Mouse (Mus musculus) CH12.LX (cell line): ENCODE data around the gene Blzf1. TPM values are rescaled to one million over a fixed set of nuclear protein-coding genes. Genes with fewer than 3 reads are reported as not detected.

ENCODE experiments used
- DNase-seq: peaks from one replicate; pipeline ENCODE4 v3.0.0-alpha.2; 2013; ENCODE audit errors: extremely low read depth
- H3K27ac ChIP-seq: 2 replicates; pipeline ENCODE4 v1.5.1; 2012; ENCODE audit warnings: low read depth, mild to moderate bottlenecking, control low read depth, moderate library complexity; ENCODE audit not compliant: insufficient read depth
- H3K27me3 ChIP-seq: replicated peaks from 2 replicates; pipeline ENCODE3; 2012; ENCODE audit warnings: inconsistent platforms
- H3K36me3 ChIP-seq, 2 experiments: replicated peaks in 1 of 2; 2 replicates each; pipeline versions ENCODE3 to v1.6.1; 2012; ENCODE audit warnings: inconsistent platforms in 1 of 2, low read length in 1 of 2, mild to moderate bottlenecking in 1 of 2, mixed read lengths in 1 of 2, moderate library complexity in 1 of 2; ENCODE audit not compliant: control insufficient read depth in 1 of 2, insufficient read depth in 1 of 2
- H3K4me1 ChIP-seq, 2 experiments: 2 replicates each; pipeline ENCODE4 v1.6.1; 2012; ENCODE audit warnings: inconsistent platforms in 1 of 2, moderate library complexity in 1 of 2; ENCODE audit not compliant: insufficient read depth in 2 of 2, control insufficient read depth in 1 of 2
- H3K4me2 ChIP-seq: 2 replicates; pipeline ENCODE4 v1.6.1; 2012; ENCODE audit warnings: low read depth, mild to moderate bottlenecking, control low read depth; ENCODE audit not compliant: poor library complexity, insufficient read depth, severe bottlenecking
- H3K4me3 ChIP-seq, 3 experiments: fragments of 150-350 bp in 1 of 3; sonication (generic) in 1 of 3; replicated peaks in 1 of 3; 2 replicates each; pipeline versions ENCODE3 to v1.5.1; 2011 to 2012; ENCODE audit warnings: low read depth in 2 of 3, low read length in 2 of 3, mild to moderate bottlenecking in 2 of 3, moderate library complexity in 2 of 3, control low read depth in 1 of 3, improper control_type of control experiment in 1 of 3, inconsistent platforms in 1 of 3, mixed read lengths in 1 of 3; ENCODE audit not compliant: poor library complexity in 1 of 3
- H3K79me2 ChIP-seq: replicated peaks from 2 replicates; pipeline ENCODE4 v1.6.1; 2012; ENCODE audit warnings: mild to moderate bottlenecking, moderate library complexity; ENCODE audit not compliant: control insufficient read depth, poor library complexity, insufficient read depth, severe bottlenecking; ENCODE audit errors: extremely low read depth
- H3K9ac ChIP-seq: 2 replicates; pipeline ENCODE4 v1.6.1; 2012; ENCODE audit warnings: low read depth, mild to moderate bottlenecking, control low read depth, moderate library complexity; ENCODE audit not compliant: insufficient read depth
- H3K9me3 ChIP-seq: replicated peaks from 2 replicates; pipeline ENCODE3; 2012; ENCODE audit warnings: low read length, inconsistent platforms, mixed read lengths
- BHLHE40 ChIP-seq: IDR thresholded peaks from 2 replicates; pipeline ENCODE4 v1.6.1; 2011; ENCODE audit warnings: mild to moderate bottlenecking, low read depth, low read length, improper control_type of control experiment
- CHD1 ChIP-seq: IDR thresholded peaks from 2 replicates; pipeline ENCODE4 v1.6.1; 2012; ENCODE audit warnings: low read depth, low read length, improper control_type of control experiment, inconsistent platforms
- CHD2 ChIP-seq: IDR thresholded peaks from 2 replicates; pipeline ENCODE4 v1.6.1; 2011; ENCODE audit warnings: low read length, improper control_type of control experiment
- CTCF ChIP-seq, 2 experiments: IDR thresholded peaks in 1 of 2; conservative IDR thresholded peaks in 1 of 2; 2 replicates each; pipeline ENCODE4 v1.5.1; 2011 to 2012; ENCODE audit warnings: low read depth in 2 of 2, low read length in 2 of 2, improper control_type of control experiment in 1 of 2, inconsistent platforms in 1 of 2, mild to moderate bottlenecking in 1 of 2, moderate library complexity in 1 of 2
- E2F4 ChIP-seq: IDR thresholded peaks from 2 replicates; pipeline ENCODE4 v1.6.1; 2011; ENCODE audit warnings: low read depth, low read length, improper control_type of control experiment; ENCODE audit not compliant: insufficient replicate concordance
- ELF1 ChIP-seq: IDR thresholded peaks from 2 replicates; pipeline ENCODE4 v1.6.1; 2014; ENCODE audit warnings: low read depth, mild to moderate bottlenecking, inconsistent platforms, low read length, improper control_type of control experiment
- EP300 ChIP-seq: IDR thresholded peaks from 2 replicates; pipeline ENCODE4 v1.6.1; 2011; ENCODE audit warnings: low read length, improper control_type of control experiment
- ETS1 ChIP-seq: conservative IDR thresholded peaks from 2 replicates; pipeline ENCODE4 v1.6.1; 2012; ENCODE audit warnings: low read depth, mild to moderate bottlenecking, inconsistent platforms, low read length, improper control_type of control experiment, moderate library complexity
- GABPA ChIP-seq: IDR thresholded peaks from 2 replicates; pipeline ENCODE4 v1.6.1; 2012; ENCODE audit warnings: low read depth, low read length, improper control_type of control experiment, inconsistent platforms; ENCODE audit not compliant: insufficient replicate concordance
- HCFC1 ChIP-seq: IDR thresholded peaks from 2 replicates; pipeline ENCODE4 v1.6.1; 2012; ENCODE audit warnings: low read depth, mild to moderate bottlenecking, inconsistent platforms, low read length, improper control_type of control experiment
- JUN ChIP-seq: IDR thresholded peaks from 2 replicates; pipeline ENCODE4 v1.6.1; 2011; ENCODE audit warnings: low read depth, mild to moderate bottlenecking, low read length, improper control_type of control experiment, moderate library complexity; ENCODE audit not compliant: insufficient read depth
- JUND ChIP-seq: conservative IDR thresholded peaks from 2 replicates; pipeline ENCODE4 v1.6.1; 2011; ENCODE audit warnings: low read depth, low read length, improper control_type of control experiment
- MAFK ChIP-seq: IDR thresholded peaks from 2 replicates; pipeline ENCODE4 v1.6.1; 2011; ENCODE audit warnings: low read length, improper control_type of control experiment; ENCODE audit not compliant: insufficient replicate concordance
- MAZ ChIP-seq: IDR thresholded peaks from 2 replicates; pipeline ENCODE4 v1.6.1; 2012; ENCODE audit warnings: low read depth, mild to moderate bottlenecking, inconsistent platforms, low read length, improper control_type of control experiment, moderate library complexity
- MEF2A ChIP-seq: IDR thresholded peaks from 2 replicates; pipeline ENCODE4 v1.6.1; 2014; ENCODE audit warnings: low read depth, mild to moderate bottlenecking, inconsistent platforms, low read length, improper control_type of control experiment, borderline replicate concordance
- MXI1 ChIP-seq: IDR thresholded peaks from 2 replicates; pipeline ENCODE4 v1.6.1; 2011; ENCODE audit warnings: mild to moderate bottlenecking, low read depth, low read length, improper control_type of control experiment
- MYC ChIP-seq: IDR thresholded peaks from 2 replicates; pipeline ENCODE4 v1.6.1; 2011; ENCODE audit warnings: low read depth, mild to moderate bottlenecking, improper control_type of control experiment, low read length
- NELFE ChIP-seq: IDR thresholded peaks from 2 replicates; pipeline ENCODE4 v1.6.1; 2011; ENCODE audit warnings: low read depth, low read length, improper control_type of control experiment
- PAX5 ChIP-seq: IDR thresholded peaks from 2 replicates; pipeline ENCODE4 v1.6.1; 2012; ENCODE audit warnings: low read length, inconsistent platforms, mixed read lengths
- POLR2A ChIP-seq: IDR thresholded peaks from 2 replicates; pipeline ENCODE4 v1.6.1; 2011; ENCODE audit warnings: low read depth, mild to moderate bottlenecking, improper control_type of control experiment, low read length
- RCOR1 ChIP-seq: conservative IDR thresholded peaks from 2 replicates; pipeline ENCODE4 v1.6.1; 2012; ENCODE audit warnings: low read depth, mild to moderate bottlenecking, inconsistent platforms, low read length, improper control_type of control experiment
- SIN3A ChIP-seq: IDR thresholded peaks from 2 replicates; pipeline ENCODE4 v1.6.1; 2012; ENCODE audit warnings: low read length, improper control_type of control experiment, inconsistent platforms
- SMC3 ChIP-seq: IDR thresholded peaks from 2 replicates; pipeline ENCODE4 v1.6.1; 2011; ENCODE audit warnings: low read depth, low read length, improper control_type of control experiment
- TBP ChIP-seq: conservative IDR thresholded peaks from 2 replicates; pipeline ENCODE4 v1.6.1; 2011; ENCODE audit warnings: low read depth, low read length, improper control_type of control experiment
- TCF12 ChIP-seq: IDR thresholded peaks from 2 replicates; pipeline ENCODE4 v1.6.1; 2014; ENCODE audit warnings: low read depth, mild to moderate bottlenecking, inconsistent platforms, low read length, improper control_type of control experiment
- UBTF ChIP-seq: IDR thresholded peaks from 2 replicates; pipeline ENCODE4 v1.6.1; 2012; ENCODE audit warnings: low read depth, mild to moderate bottlenecking, inconsistent platforms, low read length, improper control_type of control experiment, moderate library complexity
- ZC3H11A ChIP-seq: IDR thresholded peaks from 2 replicates; pipeline ENCODE4 v1.6.1; 2012; ENCODE audit warnings: low read depth, mild to moderate bottlenecking, inconsistent platforms, low read length, improper control_type of control experiment
- ZKSCAN1 ChIP-seq: IDR thresholded peaks from 2 replicates; pipeline ENCODE4 v1.6.1; 2012; ENCODE audit warnings: low read depth, inconsistent platforms, low read length, improper control_type of control experiment, borderline replicate concordance
- ZMIZ1 ChIP-seq: IDR thresholded peaks from 2 replicates; pipeline ENCODE4 v1.6.1; 2012; ENCODE audit warnings: low read depth, mild to moderate bottlenecking, inconsistent platforms, low read length, improper control_type of control experiment
- ZNF384 ChIP-seq: IDR thresholded peaks from 2 replicates; pipeline ENCODE4 v1.6.1; 2012; ENCODE audit warnings: low read depth, low read length, improper control_type of control experiment, inconsistent platforms
- dilution Hi-C: fragments of 300-500 bp; cut with MboI; formaldehyde crosslinking; loops from 2 replicates; pipeline ENCODE4 v1.14.3; 2020; ENCODE audit warnings: low sequenced_read_pairs; ENCODE audit not compliant: extremely low pct_unique_long_range_greater_than_20kb, extremely low pct_ligation_motif_present
- in situ Hi-C: fragments of 300-500 bp; cut with MboI; formaldehyde crosslinking; loops from 3 replicates; pipeline ENCODE4 v1.14.3; 2019; ENCODE audit warnings: low sequenced_read_pairs, low pct_ligation_motif_present, low pct_unique_long_range_greater_than_20kb, mixed read lengths
- polyA plus RNA-seq: library from polyadenylated mRNA; unstranded; fragments of >175 nt; gene quantifications from 2 replicates; pipeline ENCODE4 v1.2.1, GENCODE M21; 2012; ENCODE audit warnings: low read depth; ENCODE audit not compliant: insufficient read length
- total RNA-seq, 2 experiments: library from RNA; depleted of rRNA; stranded (reverse); fragments of 300-350 nt in 1 of 2; fragments of >200 nt in 1 of 2; gene quantifications; 2 replicates each; pipeline ENCODE4 v1.2.3; 2012 to 2014

The Blzf1 gene
- total and polyA plus RNA-seq, 3 experiments: 13.7 to 22.2 (median 18.8) TPM

DNA sequence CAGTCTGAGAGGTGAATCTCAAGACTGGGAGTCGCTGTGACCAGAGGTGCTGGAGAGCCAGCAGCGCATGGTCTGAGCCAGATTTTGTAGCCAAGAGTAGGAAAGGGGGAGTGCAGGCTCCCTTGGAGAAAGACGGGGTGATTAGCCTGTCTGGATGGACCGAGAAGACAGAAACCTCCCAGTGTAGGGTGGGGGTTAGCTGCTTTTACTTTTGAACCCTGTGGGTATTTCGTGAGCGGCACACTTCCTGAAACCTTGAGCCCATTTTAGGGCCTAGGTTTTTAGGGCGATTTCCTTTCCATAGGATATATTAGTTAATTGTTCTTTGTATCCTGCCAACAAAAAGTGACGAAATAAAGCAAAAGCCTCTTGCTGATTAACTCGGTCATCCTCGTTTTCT, 59.3 kb downstream of the Blzf1 start:
- in situ Hi-C loops: no loop called here
- H3K36me3 ChIP-seq: peaks cover 0 to 3% of the 10 kb centered on the region in 2 experiments
- H3K79me2 ChIP-seq: peaks cover 24% of the 10 kb centered on the region
- H3K9ac ChIP-seq: peak overlapping the region; percentile 91
- peak overlapping the region; percentile 71 to 79 (median 75) for H3K4me3 ChIP-seq
- peaks cover 5 to 24% of the 10 kb centered on the region in 2 experiments for H3K4me1 ChIP-seq
- H3K27me3 ChIP-seq: no peaks in the 10 kb centered on the region
- dilution Hi-C loops: no loop called here
- peak; percentile 40 for DNase-seq
- TF ChIP-seq CHD2: no peak
- TF ChIP-seq MYC: no peak
- no peak for TF ChIP-seq ZNF384
- no peak for TF ChIP-seq NELFE
- no peak for TF ChIP-seq CTCF (conservative IDR thresholded peaks at IDR 0.05 in 1 of 2, IDR thresholded peaks at IDR 0.05 in 1 of 2; ENCODE audit: low read depth in 2 of 2, low read length in 2 of 2)
- TF ChIP-seq POLR2A: no peak
- no peak for TF ChIP-seq ZC3H11A
- no peak for TF ChIP-seq TBP
- no peak for TF ChIP-seq RCOR1
- TF ChIP-seq MAFK: no peak
- TF ChIP-seq EP300: no peak
- TF ChIP-seq SIN3A: no peak
- 0 out of 2 replicates have a peak, but pooled peaks have one; percentile 11 for TF ChIP-seq CHD1
- no peak for TF ChIP-seq ZMIZ1
- no peak for TF ChIP-seq GABPA
- TF ChIP-seq PAX5: no peak
- no peak for TF ChIP-seq TCF12
- TF ChIP-seq ETS1: no peak
- peak; percentile 46; the same call in 1 of the 2 replicates for TF ChIP-seq MXI1
- TF ChIP-seq HCFC1: no peak
- TF ChIP-seq ZKSCAN1: no peak
- TF ChIP-seq SMC3: no peak
- no peak for TF ChIP-seq MEF2A
- TF ChIP-seq E2F4: no peak
- no peak for TF ChIP-seq JUN
- TF ChIP-seq BHLHE40: peak; percentile 8; the same call in 1 of the 2 replicates
- TF ChIP-seq ELF1: peak; percentile 56
- no peak for TF ChIP-seq JUND
- no peak for TF ChIP-seq MAZ
- no peak for TF ChIP-seq UBTF
- H3K4me2 ChIP-seq: peak overlapping the region; percentile 38
- no peak overlapping the region for H3K27ac ChIP-seq
- no peaks in the 10 kb centered on the region for H3K9me3 ChIP-seq
